Mouse (Mus musculus) left cerebral cortex, adult 8-10 months (tissue): ENCODE results near the gene Anxa4. TPM values are rescaled to one million over a fixed set of nuclear protein-coding genes. Genes with fewer than 3 reads are reported as not detected.

Source experiments
- total RNA-seq, 4 experiments: library from RNA; stranded (reverse); gene quantifications; 2 replicates each; pipeline ENCODE4 v1.2.4; 2022

Gene Anxa4
- total RNA-seq, 4 experiments from 2014 or later, result 7.6 to 10.2 (median 10.1) TPM

Other genes with a start within 250 kb of the Anxa4 start
- 1 to 10 TPM; 1.5 to 2.1 (median 2.0) TPM for gene Asprv1, start 165.4 kb downstream of the Anxa4 start, total RNA-seq
- gene Mxd1, start 124.4 kb downstream of the Anxa4 start, total RNA-seq, result 10 to 100 TPM; 22.3 to 27.9 (median 24.0) TPM
- 10 to 100 TPM; 48.0 to 60.8 (median 55.4) TPM for gene Snrnp27, start 109.1 kb downstream of the Anxa4 start, total RNA-seq
- 10 to 100 TPM; 30.3 to 34.8 (median 31.3) TPM for gene Gmcl1, start 60.2 kb downstream of the Anxa4 start, total RNA-seq
- 100 to 1,000 TPM; 363 to 417 (median 388) TPM for gene Aak1, start 55.9 kb upstream of the Anxa4 start, total RNA-seq
- 10 to 100 TPM; 59.1 to 74.9 (median 67.6) TPM for gene Nfu1, start 215.7 kb upstream of the Anxa4 start, total RNA-seq
- 10 to 100 TPM; 45.1 to 59.7 (median 50.4) TPM for gene Gfpt1, start 249.3 kb upstream of the Anxa4 start, total RNA-seq